ENCODE assay signal across 12 mouse cellular contexts in the genomic region with DNA sequence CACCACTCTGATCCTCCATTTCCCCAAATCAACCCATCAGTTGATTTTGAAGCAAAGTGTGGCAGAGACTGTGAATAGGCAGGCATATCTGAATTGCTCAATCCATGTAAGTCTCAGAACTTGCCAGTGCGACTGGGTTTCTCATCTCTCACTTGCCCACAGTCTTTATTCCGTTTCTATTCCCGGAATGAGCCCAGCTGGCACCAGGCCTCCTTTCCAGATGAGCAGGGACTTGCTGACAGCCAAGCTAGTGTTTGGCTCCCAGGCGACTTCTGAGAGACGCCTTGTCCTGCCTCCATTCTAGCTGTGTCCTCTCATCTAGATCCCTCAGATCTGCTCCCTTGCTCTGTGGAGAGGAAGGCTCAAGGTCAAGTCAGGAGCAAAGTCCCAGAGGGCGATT. TPM values are rescaled to one million over a fixed set of nuclear protein-coding genes. Genes with fewer than 3 reads are reported as not detected.
DNase-seq lines count a peak whose midpoint lies in the region; ATAC-seq and TF ChIP-seq lines count a peak whose summit lies in the region.
"Had no signal": no experiment of that assay in that cellular context is flagged by ENCODE, and none has a peak within 500 bp of the region (broad histone marks: within the 10 kb centered on the region; RNA-seq: fewer than 3 reads in every experiment).

No protein-coding gene starts in this region.

- TF ChIP-seq CTCF in lung, postnatal 0 days (IDR thresholded peaks at IDR 0.05), result no peak
- TF ChIP-seq CTCF in liver, postnatal 0 days (IDR thresholded peaks at IDR 0.05; ENCODE audit: low read depth), result no peak

- no peak overlapping the region for H3K4me3 ChIP-seq in lung, postnatal 0 days (ENCODE audit: low read depth, low read length)
- H3K4me3 ChIP-seq in forebrain, embryonic 10.5 days, result no peak overlapping the region
- H3K4me3 ChIP-seq in liver, postnatal 0 days (ENCODE audit: low read depth, low read length), result no peak overlapping the region
- H3K4me3 ChIP-seq: midbrain, embryonic 12.5 days had no signal

- no peaks in the 10 kb centered on the region for H3K9me3 ChIP-seq in lung, postnatal 0 days (ENCODE audit: low read length)
- peaks cover 11% of the 10 kb centered on the region; the same call in 1 of the 2 replicates for H3K9me3 ChIP-seq in forebrain, embryonic 10.5 days
- peaks cover 7% of the 10 kb centered on the region for H3K9me3 ChIP-seq in liver, postnatal 0 days (ENCODE audit: low read length)

- no peaks in the 10 kb centered on the region for H3K4me1 ChIP-seq in lung, postnatal 0 days (ENCODE audit: insufficient read depth, low read depth, low read length)
- H3K4me1 ChIP-seq in forebrain, embryonic 10.5 days, result peaks cover 7% of the 10 kb centered on the region
- H3K4me1 ChIP-seq in liver, postnatal 0 days (ENCODE audit: insufficient read depth), result no peaks in the 10 kb centered on the region
- H3K4me1 ChIP-seq: midbrain, embryonic 12.5 days had no signal

- no peak for ATAC-seq in lung, postnatal 0 days
- ATAC-seq in liver, postnatal 0 days, result no peak

- H3K4me2 ChIP-seq in lung, postnatal 0 days (replicated peaks; ENCODE audit: low read depth, low read length), result no peak overlapping the region
- no peak overlapping the region for H3K4me2 ChIP-seq in liver, postnatal 0 days (ENCODE audit: low read depth, low read length)
- H3K4me2 ChIP-seq: midbrain, embryonic 12.5 days had no signal

- no peaks in the 10 kb centered on the region for H3K27me3 ChIP-seq in lung, postnatal 0 days (replicated peaks; ENCODE audit: insufficient read depth, low read length)
- no peaks in the 10 kb centered on the region for H3K27me3 ChIP-seq in forebrain, embryonic 10.5 days (ENCODE audit: poor library complexity, severe bottlenecking)
- H3K27me3 ChIP-seq in liver, postnatal 0 days (ENCODE audit: insufficient read depth, low read length), result no peaks in the 10 kb centered on the region
- H3K27me3 ChIP-seq: midbrain, embryonic 12.5 days had no signal

- no peak overlapping the region for H3K9ac ChIP-seq in lung, postnatal 0 days (replicated peaks; ENCODE audit: low read depth)
- no peak overlapping the region for H3K9ac ChIP-seq in liver, postnatal 0 days (replicated peaks)
- H3K9ac ChIP-seq: midbrain, embryonic 12.5 days had no signal

- no peak overlapping the region for H3K27ac ChIP-seq in lung, postnatal 0 days (ENCODE audit: low read length)
- H3K27ac ChIP-seq in forebrain, embryonic 10.5 days, result no peak overlapping the region
- no peak overlapping the region for H3K27ac ChIP-seq in liver, postnatal 0 days (ENCODE audit: low read depth)
- H3K27ac ChIP-seq: midbrain, embryonic 12.5 days had no signal

- WGBS in lung, postnatal 0 days, result 57% methylated on average over 6 of the region's 6 CpGs
- WGBS in forebrain, embryonic 10.5 days, result 87% methylated on average over 6 of the region's 6 CpGs
- 72% methylated on average over 6 of the region's 6 CpGs for WGBS in liver, postnatal 0 days (ENCODE audit: insufficient replicate concordance)

- DNase-seq in lung, postnatal 14 days, result peak; percentile 33
- DNase-seq in lung, postnatal 0 days (ENCODE audit: low spot score), result no peak
- DNase-seq in gastrocnemius, postnatal 10 days, result peak; percentile 55
- DNase-seq in layer of hippocampus, postnatal 36 days, result peak; percentile 64 to 67
- DNase-seq in skeletal muscle tissue, adult 2 months (ENCODE audit: low read depth, low spot score), result peak; percentile 52
- no peak for DNase-seq in thymus, postnatal 14 days
- DNase-seq in forebrain, embryonic 10.5 days (ENCODE audit: extremely low spot score, low spot score), result no peak
- DNase-seq in liver, postnatal 0 days, result no peak

- H3K36me3 ChIP-seq in lung, postnatal 0 days (ENCODE audit: insufficient read depth, low read length), result no peaks in the 10 kb centered on the region
- H3K36me3 ChIP-seq in forebrain, embryonic 10.5 days (replicated peaks), result no peaks in the 10 kb centered on the region
- no peaks in the 10 kb centered on the region for H3K36me3 ChIP-seq in liver, postnatal 0 days (replicated peaks; ENCODE audit: insufficient read depth, low read length)
- H3K36me3 ChIP-seq: midbrain, embryonic 12.5 days had no signal

- no peak for TF ChIP-seq EP300 in lung, postnatal 0 days (IDR thresholded peaks at IDR 0.05)
- TF ChIP-seq EP300 in liver, postnatal 0 days (IDR thresholded peaks at IDR 0.05; ENCODE audit: low read depth), result no peak

RNA-seq across cellular contexts. Expression of a gene that starts 11.9 kb away (rescaled TPM):
- polyA plus RNA-seq in lung, postnatal 0 days (2015; fragmentation: Nextera tagmentation; extraction: Ambion mirVana), result not detected in 2 replicates
- not detected for total RNA-seq in gastrocnemius, postnatal 10 days (2021)
- total RNA-seq in layer of hippocampus, postnatal 36 days (2021), result not detected
- not detected in 2 replicates for polyA plus RNA-seq in forebrain, embryonic 10.5 days (2016; fragmentation: Nextera tagmentation; extraction: Ambion mirVana)
- polyA plus RNA-seq in liver, postnatal 0 days (2015; fragmentation: Nextera tagmentation; extraction: Ambion mirVana), result not detected in 2 replicates
- total RNA-seq: ES-E14 had no signal
- polyA plus RNA-seq: limb, embryonic 11.5 days; midbrain, embryonic 12.5 days; spleen, adult 2 months had no signal

RNA-seq across cellular contexts. Expression of a gene that starts 33.7 kb away (rescaled TPM):
- 79.4 and 89.2 TPM in 2 replicates for polyA plus RNA-seq in lung, postnatal 0 days (2015; fragmentation: Nextera tagmentation; extraction: Ambion mirVana)
- 100 to 1,000 TPM; 119 to 189 TPM for total RNA-seq in gastrocnemius, postnatal 10 days (2021)
- total RNA-seq in layer of hippocampus, postnatal 36 days (2021), result 10 to 100 TPM; 59.0 to 60.4 TPM
- polyA plus RNA-seq in forebrain, embryonic 10.5 days (2016; fragmentation: Nextera tagmentation; extraction: Ambion mirVana), result 44.6 and 47.5 TPM in 2 replicates
- polyA plus RNA-seq in liver, postnatal 0 days (2015; fragmentation: Nextera tagmentation; extraction: Ambion mirVana), result 74.3 and 74.7 TPM in 2 replicates

Comparison
In these comparisons a context has a peak if more than half of its experiments do, and no peak if none do; other contexts are left out.
1. DNase-seq: peak in lung, postnatal 14 days (single experiment), gastrocnemius, postnatal 10 days (single experiment), layer of hippocampus, postnatal 36 days (2 of 2) and skeletal muscle tissue, adult 2 months (single experiment); none in lung, postnatal 0 days (single experiment), thymus, postnatal 14 days (single experiment), forebrain, embryonic 10.5 days (single experiment) and liver, postnatal 0 days (single experiment).